Mouse (Mus musculus): ENCODE results near the gene Kcnq1. TPM values are rescaled to one million over a fixed set of nuclear protein-coding genes. Genes with fewer than 3 reads are reported as not detected.

The Kcnq1 gene
- polyA plus RNA-seq, 1 experiment = 41.8 TPM

DNA sequence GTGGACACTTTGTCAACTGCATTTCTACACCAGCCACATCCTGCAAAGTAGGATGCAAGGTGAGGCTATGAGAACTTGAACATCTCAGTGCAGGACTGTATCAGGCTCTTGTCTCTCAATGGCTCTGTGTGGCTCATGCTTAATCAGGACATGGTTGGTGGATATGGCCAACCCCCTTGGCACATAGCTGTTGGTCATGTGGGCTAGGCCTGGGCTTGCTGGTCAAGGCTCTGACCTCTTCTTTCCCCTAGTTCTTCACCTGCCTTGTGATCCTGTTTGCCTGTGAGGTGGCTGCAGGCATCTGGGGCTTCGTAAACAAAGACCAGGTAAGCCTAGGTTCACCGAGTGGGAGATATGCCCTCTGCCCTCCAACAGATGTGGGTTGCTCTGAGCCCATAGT, 40.5 kb upstream of the Kcnq1 start:
- TF ChIP-seq POLR2A (IDR thresholded peaks at IDR 0.05; ENCODE audit: low read depth, low read length) (no peak), CTCF (IDR thresholded peaks at IDR 0.05; ENCODE audit: extremely low read depth, insufficient read length, insufficient replicate concordance, low read depth, low read length) (no peak)
- H3K4me3 ChIP-seq (ENCODE audit: low read depth, low read length) = no peak overlapping the region
- H3K27ac ChIP-seq (ENCODE audit: insufficient read depth, low read depth, low read length) = no peak overlapping the region
- H3K4me1 ChIP-seq (ENCODE audit: control insufficient read depth, insufficient read depth, insufficient read length, low read length) = peaks cover 20% of the 10 kb centered on the region
- H3K27me3 ChIP-seq (ENCODE audit: control insufficient read depth, insufficient read depth, low read length) = no peaks in the 10 kb centered on the region
- WGBS = 81% methylated on average over 2 of the region's 2 CpGs
- H3K36me3 ChIP-seq (ENCODE audit: control insufficient read depth, insufficient read depth, low read length) = peaks cover 43% of the 10 kb centered on the region

DNA sequence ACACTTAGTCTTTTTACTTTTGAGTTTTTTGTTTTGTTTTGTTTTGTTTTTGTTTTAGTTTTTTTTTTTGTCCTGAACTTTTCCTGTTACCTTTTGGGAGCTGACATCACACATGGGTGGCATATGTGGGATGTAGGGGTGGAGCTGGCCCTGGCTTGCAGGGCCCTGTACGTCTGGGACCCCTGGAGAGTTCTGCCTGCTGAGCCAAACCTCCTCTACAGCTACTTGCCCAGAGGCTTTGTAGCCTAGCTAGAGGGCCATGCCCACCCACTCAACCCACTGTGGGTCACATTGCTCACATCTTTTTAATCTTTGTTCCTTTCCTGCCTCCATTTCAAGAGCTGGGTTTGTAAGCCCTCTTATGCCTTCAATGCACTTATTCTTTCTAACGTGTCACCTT, 38.7 kb upstream of the Kcnq1 start:
- Histone ChIP-seq H3K27me3 (ENCODE audit: control insufficient read depth, insufficient read depth, low read length) (no peaks in the 10 kb centered on the region), H3K4me3 (ENCODE audit: low read depth, low read length) (no peak overlapping the region), H3K27ac (ENCODE audit: insufficient read depth, low read depth, low read length) (no peak overlapping the region), H3K36me3 (ENCODE audit: control insufficient read depth, insufficient read depth, low read length) (peaks cover 37% of the 10 kb centered on the region), H3K4me1 (ENCODE audit: control insufficient read depth, insufficient read depth, insufficient read length, low read length) (peaks cover 19% of the 10 kb centered on the region)
- 79% methylated on average over 2 of the region's 2 CpGs for WGBS
- no peak for TF ChIP-seq POLR2A (IDR thresholded peaks at IDR 0.05; ENCODE audit: low read depth, low read length)
- TF ChIP-seq CTCF (IDR thresholded peaks at IDR 0.05; ENCODE audit: extremely low read depth, insufficient read length, insufficient replicate concordance, low read depth, low read length) = no peak

DNA sequence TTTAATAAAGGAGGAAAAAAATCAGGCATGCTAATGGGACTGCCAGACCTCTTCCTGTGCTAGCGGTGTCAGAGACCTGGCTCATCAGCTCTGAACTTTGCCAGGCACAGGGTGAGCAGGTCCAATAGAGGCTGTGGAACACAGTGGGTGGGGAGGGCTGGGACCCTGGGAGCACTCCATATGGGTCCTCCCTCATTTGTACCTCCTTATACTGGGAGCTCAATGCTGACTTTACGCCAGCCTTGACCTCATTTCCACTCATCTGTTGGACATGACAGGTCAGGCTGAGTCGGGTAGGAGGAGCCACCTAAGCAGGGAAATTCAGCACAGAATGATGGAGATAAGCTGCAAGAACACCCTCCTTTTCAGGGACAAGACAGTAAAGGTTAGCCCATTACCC, 38.3 kb upstream of the Kcnq1 start:
- no peak overlapping the region for H3K4me3 ChIP-seq (ENCODE audit: low read depth, low read length)
- no peak overlapping the region for H3K27ac ChIP-seq (ENCODE audit: insufficient read depth, low read depth, low read length)
- 89% methylated on average over 3 of the region's 3 CpGs for WGBS
- no peak for TF ChIP-seq CTCF (IDR thresholded peaks at IDR 0.05; ENCODE audit: extremely low read depth, insufficient read length, insufficient replicate concordance, low read depth, low read length)
- no peak for TF ChIP-seq POLR2A (IDR thresholded peaks at IDR 0.05; ENCODE audit: low read depth, low read length)
- peaks cover 34% of the 10 kb centered on the region for H3K36me3 ChIP-seq (ENCODE audit: control insufficient read depth, insufficient read depth, low read length)
- H3K27me3 ChIP-seq (ENCODE audit: control insufficient read depth, insufficient read depth, low read length) = no peaks in the 10 kb centered on the region
- H3K4me1 ChIP-seq (ENCODE audit: control insufficient read depth, insufficient read depth, insufficient read length, low read length) = peaks cover 16% of the 10 kb centered on the region

DNA sequence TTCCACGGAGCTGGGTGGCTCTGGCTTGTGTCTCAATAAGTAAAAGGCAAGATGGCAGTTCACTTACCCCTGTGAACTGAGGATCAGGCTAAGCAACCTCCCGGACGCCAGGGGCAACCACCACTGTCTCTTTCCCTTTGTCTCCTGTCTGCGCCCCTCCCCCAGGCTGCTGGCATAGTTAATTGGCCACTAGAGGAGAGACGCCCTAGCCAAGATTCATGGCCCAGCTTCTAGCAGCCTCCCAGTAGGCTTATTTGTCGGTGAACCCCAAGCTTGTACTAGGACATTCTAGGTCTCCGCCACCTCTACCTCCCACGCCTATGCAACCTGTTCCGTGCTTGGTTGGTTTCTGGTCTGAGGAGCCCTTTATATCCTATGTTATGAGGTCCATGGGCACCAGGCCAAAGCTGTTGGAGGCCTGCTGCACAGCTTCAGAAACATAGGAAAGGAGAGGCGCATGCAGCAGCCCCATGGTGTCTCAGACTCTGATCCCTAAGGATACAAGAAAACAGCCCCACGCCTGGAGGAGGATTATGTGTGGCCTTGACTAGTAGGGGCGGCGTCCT, 37.8 kb upstream of the Kcnq1 start:
- peak overlapping the region; percentile 38 for H3K27ac ChIP-seq (ENCODE audit: insufficient read depth, low read depth, low read length)
- WGBS = 56% methylated on average over 13 of the region's 13 CpGs
- peaks cover 30% of the 10 kb centered on the region for H3K36me3 ChIP-seq (ENCODE audit: control insufficient read depth, insufficient read depth, low read length)
- peaks cover 16% of the 10 kb centered on the region for H3K4me1 ChIP-seq (ENCODE audit: control insufficient read depth, insufficient read depth, insufficient read length, low read length)
- TF ChIP-seq POLR2A (IDR thresholded peaks at IDR 0.05; ENCODE audit: low read depth, low read length) (no peak), CTCF (IDR thresholded peaks at IDR 0.05; ENCODE audit: extremely low read depth, insufficient read length, insufficient replicate concordance, low read depth, low read length) (no peak)
- peak overlapping the region; percentile 70 for H3K4me3 ChIP-seq (ENCODE audit: low read depth, low read length)
- H3K27me3 ChIP-seq (ENCODE audit: control insufficient read depth, insufficient read depth, low read length) = no peaks in the 10 kb centered on the region

DNA sequence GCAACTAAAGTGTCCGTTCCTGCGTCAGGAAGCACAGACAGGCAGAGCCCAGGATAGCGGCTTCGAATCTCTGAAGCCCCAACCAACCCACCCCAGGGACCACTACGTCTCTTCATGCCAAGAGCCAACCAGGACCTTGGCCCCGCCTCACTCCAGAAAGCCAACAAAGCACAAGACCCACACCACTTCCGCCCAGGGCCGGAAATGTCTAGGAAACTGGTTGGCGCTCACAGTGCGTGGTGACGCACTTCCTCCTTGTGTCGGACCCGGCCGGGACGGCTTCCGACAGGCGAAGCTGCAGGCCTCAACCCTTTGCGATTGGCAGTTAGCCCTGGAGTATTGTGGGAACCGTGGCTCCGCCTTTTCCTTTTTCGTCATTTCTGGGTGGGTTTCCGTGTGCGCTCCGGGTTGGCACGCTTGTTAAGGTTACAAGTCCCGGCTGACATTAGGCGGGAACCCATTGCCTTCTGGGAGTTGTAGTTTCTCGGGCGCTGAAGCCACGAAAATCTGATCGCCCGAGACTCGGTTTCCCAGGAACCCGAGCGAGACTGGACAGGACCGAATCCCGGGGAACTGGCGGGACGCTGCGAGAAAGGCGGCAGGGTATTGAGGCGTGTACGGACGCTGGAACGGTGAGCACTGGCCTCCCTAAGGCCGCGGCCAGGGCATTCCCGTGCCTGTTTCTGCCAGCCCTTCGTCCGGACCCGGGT, 37.1 kb upstream of the Kcnq1 start, which contains the start of gene Tssc4:
Gene Tssc4, plus strand, starts transcription at position 368 of the 710 bp plus-strand sequence.
- peaks cover 26% of the 10 kb centered on the region for H3K36me3 ChIP-seq (ENCODE audit: control insufficient read depth, insufficient read depth, low read length)
- H3K27me3 ChIP-seq (ENCODE audit: control insufficient read depth, insufficient read depth, low read length) = no peaks in the 10 kb centered on the region
- H3K4me3 ChIP-seq (ENCODE audit: low read depth, low read length) = peak within 1 kb of the TSS; percentile 70
- peaks cover 16% of the 10 kb centered on the region for H3K4me1 ChIP-seq (ENCODE audit: control insufficient read depth, insufficient read depth, insufficient read length, low read length)
- 1% methylated on average over 51 of the region's 51 CpGs for WGBS
- H3K27ac ChIP-seq (ENCODE audit: insufficient read depth, low read depth, low read length) = peak within 1 kb of the TSS; percentile 38
- TF ChIP-seq CTCF (IDR thresholded peaks at IDR 0.05; ENCODE audit: extremely low read depth, insufficient read length, insufficient replicate concordance, low read depth, low read length) = no peak
- peak; percentile 46 for TF ChIP-seq POLR2A (IDR thresholded peaks at IDR 0.05; ENCODE audit: low read depth, low read length)

DNA sequence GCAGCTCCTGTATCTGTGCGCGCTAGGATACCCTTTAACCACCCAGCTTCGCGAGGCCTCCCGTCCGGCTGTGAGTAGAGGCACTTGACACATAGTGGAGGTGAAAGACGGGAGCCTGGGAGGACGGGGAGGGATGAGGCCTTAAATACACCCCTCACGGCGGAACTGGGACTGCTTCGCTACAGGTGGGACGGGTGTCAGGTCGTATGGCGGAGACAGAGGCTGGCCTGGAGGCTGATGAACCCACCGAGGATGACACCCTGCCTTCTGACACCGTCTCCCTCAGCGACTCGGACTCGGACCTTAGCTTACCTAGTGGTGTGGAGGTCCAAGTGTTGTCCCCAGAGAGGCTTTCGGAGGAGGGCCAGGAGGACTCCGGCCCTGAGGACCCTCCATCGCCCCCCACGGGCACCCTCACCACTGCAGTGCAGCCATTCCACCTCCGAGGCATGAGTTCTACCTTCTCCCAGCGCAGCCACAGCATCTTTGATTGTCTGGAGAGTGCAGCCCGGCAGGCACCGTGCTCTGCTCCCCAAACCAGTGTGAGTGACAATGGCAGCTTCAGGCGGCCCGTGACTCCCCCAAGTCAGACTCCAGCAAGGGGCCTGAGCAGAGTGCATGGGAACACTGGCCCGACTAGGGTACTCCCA, 36.3 kb upstream of the Kcnq1 start:
- peak overlapping the region; percentile 20 for H3K27ac ChIP-seq (ENCODE audit: insufficient read depth, low read depth, low read length)
- no peaks in the 10 kb centered on the region for H3K27me3 ChIP-seq (ENCODE audit: control insufficient read depth, insufficient read depth, low read length)
- WGBS = 6% methylated on average over 30 of the region's 30 CpGs
- no peak for TF ChIP-seq POLR2A (IDR thresholded peaks at IDR 0.05; ENCODE audit: low read depth, low read length)
- TF ChIP-seq CTCF (IDR thresholded peaks at IDR 0.05; ENCODE audit: extremely low read depth, insufficient read length, insufficient replicate concordance, low read depth, low read length) = no peak
- peaks cover 22% of the 10 kb centered on the region for H3K36me3 ChIP-seq (ENCODE audit: control insufficient read depth, insufficient read depth, low read length)
- peak overlapping the region; percentile 70 for H3K4me3 ChIP-seq (ENCODE audit: low read depth, low read length)
- H3K4me1 ChIP-seq (ENCODE audit: control insufficient read depth, insufficient read depth, insufficient read length, low read length) = peaks cover 16% of the 10 kb centered on the region

DNA sequence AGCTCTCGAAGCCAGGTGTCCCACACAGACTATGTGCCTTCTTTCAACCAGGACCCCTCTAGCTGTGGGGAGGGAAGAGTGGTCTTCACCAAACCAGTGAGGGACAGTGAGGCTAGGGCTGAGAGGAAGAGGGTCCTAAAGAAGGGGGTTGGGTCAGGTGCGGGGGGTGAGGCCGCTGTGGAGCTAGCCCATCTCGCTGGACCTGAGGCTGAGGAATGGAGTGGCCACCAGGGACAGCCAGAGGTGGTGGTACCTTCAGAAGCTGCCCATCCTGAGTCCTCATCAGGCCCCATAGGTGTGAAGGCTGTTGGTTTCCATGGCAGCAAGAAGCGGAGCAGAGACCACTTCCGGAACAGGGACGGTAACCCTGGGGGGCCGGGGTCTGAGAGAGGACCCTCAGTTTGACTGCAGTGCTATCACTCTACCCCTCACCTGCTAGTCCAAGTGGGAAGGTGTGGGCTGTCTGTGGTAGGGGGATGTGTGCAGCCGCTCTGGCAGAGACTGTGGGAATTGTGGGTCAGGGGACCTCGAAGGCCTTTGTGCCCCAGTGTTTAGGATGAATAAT, 35.6 kb upstream of the Kcnq1 start:
- Histone ChIP-seq H3K36me3 (ENCODE audit: control insufficient read depth, insufficient read depth, low read length) (peaks cover 19% of the 10 kb centered on the region), H3K4me3 (ENCODE audit: low read depth, low read length) (peak overlapping the region; percentile 70), H3K4me1 (ENCODE audit: control insufficient read depth, insufficient read depth, insufficient read length, low read length) (peaks cover 16% of the 10 kb centered on the region), H3K27ac (ENCODE audit: insufficient read depth, low read depth, low read length) (no peak overlapping the region), H3K27me3 (ENCODE audit: control insufficient read depth, insufficient read depth, low read length) (no peaks in the 10 kb centered on the region)
- 92% methylated on average over 10 of the region's 10 CpGs for WGBS
- TF ChIP-seq POLR2A (IDR thresholded peaks at IDR 0.05; ENCODE audit: low read depth, low read length) (no peak), CTCF (IDR thresholded peaks at IDR 0.05; ENCODE audit: extremely low read depth, insufficient read length, insufficient replicate concordance, low read depth, low read length) (no peak)
